Mouse (Mus musculus) thymus, postnatal 4 days (tissue): ENCODE data around the gene Mid1.
"Not testable (repeated sequence)": the region's sequence is repeated elsewhere in the genome, so short reads cannot be mapped to it uniquely, and the experiment has no call there.

ENCODE experiments used
- DNase-seq: peaks from one replicate; pipeline ENCODE4 v3.0.0; 2021

Gene Mid1

GRCm38 (mm10) chrX:170004236-170004635 lies 319.2 kb downstream of the Mid1 start:
- not testable (repeated sequence) for DNase-seq

GRCm38 (mm10) chrX:170004793-170005192 lies 319.8 kb downstream of the Mid1 start:
- not testable (repeated sequence) for DNase-seq

- DNase-seq, result peak; percentile 64
Measured at GRCm38 (mm10) chrX:170005194-170005593, 320.2 kb downstream of the Mid1 start.

GRCm38 (mm10) chrX:170005695-170006297 lies 320.8 kb downstream of the Mid1 start:
- not testable (repeated sequence) for DNase-seq

GRCm38 (mm10) chrX:170006694-170007247 lies 321.8 kb downstream of the Mid1 start:
- DNase-seq, result not testable (repeated sequence)

- DNase-seq, result peak; percentile 14
Measured at GRCm38 (mm10) chrX:170007375-170008178, 322.6 kb downstream of the Mid1 start.

GRCm38 (mm10) chrX:170008179-170008467 lies 323.1 kb downstream of the Mid1 start:
- not testable (repeated sequence) for DNase-seq

- DNase-seq, result peak; percentile 41
Measured at GRCm38 (mm10) chrX:170008584-170008983, 323.6 kb downstream of the Mid1 start.

GRCm38 (mm10) chrX:170009016-170009750 lies 324.2 kb downstream of the Mid1 start, which contains the start of gene Gm21887:
Gene Gm21887, plus strand, starts transcription at chrX:170009659.
- peak; percentile 99 for DNase-seq

- DNase-seq, result peak; percentile 98
Measured at GRCm38 (mm10) chrX:170009801-170010221, 324.8 kb downstream of the Mid1 start.

GRCm38 (mm10) chrX:170010581-170011528 lies 325.9 kb downstream of the Mid1 start:
- peak; percentile 77 for DNase-seq

GRCm38 (mm10) chrX:170011529-170011879 lies 326.5 kb downstream of the Mid1 start:
- not testable (repeated sequence) for DNase-seq

- DNase-seq, result not testable (repeated sequence)
Measured at GRCm38 (mm10) chrX:170013421-170013820, 328.4 kb downstream of the Mid1 start.

GRCm38 (mm10) chrX:170014038-170014437 lies 329.0 kb downstream of the Mid1 start:
- DNase-seq, result not testable (repeated sequence)

- DNase-seq, result not testable (repeated sequence)
Measured at GRCm38 (mm10) chrX:170015883-170016282, 330.9 kb downstream of the Mid1 start.

GRCm38 (mm10) chrX:170017333-170018245 lies 332.6 kb downstream of the Mid1 start:
- DNase-seq, result peak; percentile 97

GRCm38 (mm10) chrX:170018571-170019218 lies 333.7 kb downstream of the Mid1 start:
- peak; percentile 82 for DNase-seq

- DNase-seq, result peak; percentile 71
Measured at GRCm38 (mm10) chrX:170019219-170019953, 334.4 kb downstream of the Mid1 start.

GRCm38 (mm10) chrX:170019954-170020689 lies 335.1 kb downstream of the Mid1 start:
- DNase-seq, result peak; percentile 98
